Mouse (Mus musculus): ENCODE measurements around the gene Smg8.
"Not testable (repeated sequence)": the region's sequence is repeated elsewhere in the genome, so short reads cannot be mapped to it uniquely, and the experiment has no call there.

The Smg8 gene

GRCm38 (mm10) chr11:87086290-87086984 lies at the start of gene Smg8:
Gene Smg8 (minus strand): TSS chr11:87086774.
- DNase-seq (ENCODE audit: low read depth, low spot score), result peak; percentile 73

- no peak for DNase-seq (ENCODE audit: low read depth, low spot score)
Observed at GRCm38 (mm10) chr11:87136233-87136632, 49.7 kb upstream of the Smg8 start.

- DNase-seq (ENCODE audit: low read depth, low spot score), result peak; percentile 89
Observed at GRCm38 (mm10) chr11:87126824-87127816, 40.5 kb upstream of the Smg8 start, which contains the start of gene Trim37. Gene Trim37 (plus strand): TSS chr11:87127077.

GRCm38 (mm10) chr11:87126281-87126823 lies 39.8 kb upstream of the Smg8 start:
- no peak for DNase-seq (ENCODE audit: low read depth, low spot score)

- no peak for DNase-seq (ENCODE audit: low read depth, low spot score)
Observed at GRCm38 (mm10) chr11:87125562-87125961, 39.0 kb upstream of the Smg8 start.

GRCm38 (mm10) chr11:87121864-87122263 lies 35.3 kb upstream of the Smg8 start:
- no peak for DNase-seq (ENCODE audit: low read depth, low spot score)

GRCm38 (mm10) chr11:87110172-87110909 lies 23.8 kb upstream of the Smg8 start:
- no peak for DNase-seq (ENCODE audit: low read depth, low spot score)

- DNase-seq (ENCODE audit: low read depth, low spot score), result no peak
Observed at GRCm38 (mm10) chr11:87109519-87110171, 23.1 kb upstream of the Smg8 start.

GRCm38 (mm10) chr11:87108755-87109518 lies 22.4 kb upstream of the Smg8 start, which contains the start of gene Ska2:
Gene Ska2 (plus strand): TSS chr11:87109234.
- DNase-seq (ENCODE audit: low read depth, low spot score), result peak; percentile 100

GRCm38 (mm10) chr11:87108409-87108754 lies 21.8 kb upstream of the Smg8 start, which contains the start of gene Prr11:
Gene Prr11 (minus strand): TSS chr11:87108708.
- DNase-seq (ENCODE audit: low read depth, low spot score), result no peak

GRCm38 (mm10) chr11:87087142-87087541 lies 568 bp upstream of the Smg8 start:
- no peak for DNase-seq (ENCODE audit: low read depth, low spot score)

- DNase-seq (ENCODE audit: low read depth, low spot score), result no peak
Observed at GRCm38 (mm10) chr11:87085461-87085860, 1.1 kb downstream of the Smg8 start.

GRCm38 (mm10) chr11:87083712-87084111 lies 2.9 kb downstream of the Smg8 start:
- DNase-seq (ENCODE audit: low read depth, low spot score), result no peak

GRCm38 (mm10) chr11:87073866-87074440 lies 12.6 kb downstream of the Smg8 start, which contains the start of gene Gdpd1:
Gene Gdpd1 (minus strand): TSS chr11:87074062.
- peak; percentile 90 for DNase-seq (ENCODE audit: low read depth, low spot score)

GRCm38 (mm10) chr11:87073343-87073865 lies 13.2 kb downstream of the Smg8 start:
- peak; percentile 57 for DNase-seq (ENCODE audit: low read depth, low spot score)

GRCm38 (mm10) chr11:87062087-87062486 lies 24.5 kb downstream of the Smg8 start:
- DNase-seq (ENCODE audit: low read depth, low spot score), result no peak

- DNase-seq (ENCODE audit: low read depth, low spot score), result no peak
Observed at GRCm38 (mm10) chr11:87060410-87060809, 26.2 kb downstream of the Smg8 start.

- DNase-seq (ENCODE audit: low read depth, low spot score), result no peak
Observed at GRCm38 (mm10) chr11:87056286-87056685, 30.3 kb downstream of the Smg8 start.

GRCm38 (mm10) chr11:87048900-87049299 lies 37.7 kb downstream of the Smg8 start:
- not testable (repeated sequence) for DNase-seq (ENCODE audit: low read depth, low spot score)
